In genomic region chr6:92705353-92706144, GRCm38 (mm10) we compare ENCODE assay signal across 8 mouse cellular contexts. TPM values are rescaled to one million over a fixed set of nuclear protein-coding genes. Genes with fewer than 3 reads are reported as not detected.
DNase-seq lines count a peak whose midpoint lies in the region; ATAC-seq lines count a peak whose summit lies in the region.

No protein-coding gene starts in this region.

- no peak for DNase-seq in kidney, postnatal 25 days
- DNase-seq in embryo, embryonic 11 days, result peak; percentile 55
- peak; percentile 7 to 8 for DNase-seq in heart, postnatal 14 days
- DNase-seq in testis, postnatal 10 days (ENCODE audit: low spot score), result peak; percentile 45
- DNase-seq in layer of hippocampus, adult 11-12 months (ENCODE audit: low spot score), result no peak

- no peaks in the 10 kb centered on the region for H3K27me3 ChIP-seq in kidney, embryonic 16.5 days (ENCODE audit: insufficient read depth, low read length)
- H3K27me3 ChIP-seq in liver, embryonic 15.5 days, result peaks cover 36% of the 10 kb centered on the region

- no peaks in the 10 kb centered on the region for H3K9me3 ChIP-seq in kidney, embryonic 16.5 days (ENCODE audit: low read length)
- no peaks in the 10 kb centered on the region for H3K9me3 ChIP-seq in liver, embryonic 15.5 days (replicated peaks)

- peak overlapping the region; percentile 65 for H3K27ac ChIP-seq in kidney, embryonic 16.5 days (ENCODE audit: low read length)
- no peak overlapping the region for H3K27ac ChIP-seq in liver, embryonic 15.5 days (replicated peaks)

- peak overlapping the region; percentile 81 for H3K4me3 ChIP-seq in kidney, embryonic 16.5 days (ENCODE audit: low read length)
- H3K4me3 ChIP-seq in liver, embryonic 15.5 days (replicated peaks), result peak overlapping the region; percentile 49

- peak overlapping the region; percentile 97 for H3K4me2 ChIP-seq in kidney, embryonic 16.5 days (replicated peaks; ENCODE audit: low read depth, low read length)
- H3K4me2 ChIP-seq in liver, embryonic 15.5 days, result peak overlapping the region; percentile 72

- H3K36me3 ChIP-seq in kidney, embryonic 16.5 days (ENCODE audit: insufficient read depth, low read length), result no peaks in the 10 kb centered on the region
- no peaks in the 10 kb centered on the region for H3K36me3 ChIP-seq in liver, embryonic 15.5 days (replicated peaks)

- peak overlapping the region; percentile 86 for H3K9ac ChIP-seq in kidney, embryonic 16.5 days (replicated peaks; ENCODE audit: low read length)
- no peak overlapping the region for H3K9ac ChIP-seq in liver, embryonic 15.5 days

- ATAC-seq in kidney, embryonic 16.5 days (ENCODE audit: low FRiP score, low TSS enrichment), result peak; percentile 70
- no peak; the same call in 1 of the 2 replicates for ATAC-seq in liver, embryonic 15.5 days (ENCODE audit: insufficient read depth)
- ATAC-seq in megakaryocyte progenitor cell, adult 5-6 weeks (replicated peaks; ENCODE audit: poor library complexity), result no peak

- intact Hi-C loops in heart, postnatal 14 days (cut with DNase I), result no loop called here

- H3K4me1 ChIP-seq in kidney, embryonic 16.5 days (ENCODE audit: insufficient read depth, low read length), result peaks cover 8% of the 10 kb centered on the region; the same call in 1 of the 2 replicates
- no peaks in the 10 kb centered on the region for H3K4me1 ChIP-seq in liver, embryonic 15.5 days (replicated peaks)

- 3% methylated on average over 36 of the region's 39 CpGs for WGBS in kidney, embryonic 16.5 days
- WGBS in liver, embryonic 15.5 days (ENCODE audit: insufficient replicate concordance), result 6% methylated on average over 32 of the region's 39 CpGs

RNA-seq across cellular contexts. Expression of gene Prickle2, which starts 0.4 kb away (rescaled TPM):
- 6.5 and 7.9 TPM in 2 replicates for polyA plus RNA-seq in kidney, embryonic 16.5 days (2015; fragmentation: Nextera tagmentation; extraction: Ambion mirVana)
- total RNA-seq in heart, postnatal 14 days (2021), result 1 to 10 TPM; 7.2 to 9.6 TPM
- 0.33 and 0.37 TPM in 2 replicates for polyA plus RNA-seq in liver, embryonic 15.5 days (2015; fragmentation: Nextera tagmentation; extraction: Ambion mirVana)
- not detected in 2 replicates for total RNA-seq in megakaryocyte progenitor cell, adult 5-6 weeks (2015)
- 0.04 TPM in 1 of 2 replicates, not detected in the other for total RNA-seq in megakaryocyte progenitor cell, adult 5-6 weeks (2017)

Comparison
In these comparisons a context has a peak if more than half of its experiments do, and no peak if none do; other contexts are left out.
1. DNase-seq: peak in embryo, embryonic 11 days (single experiment), heart, postnatal 14 days (2 of 2) and testis, postnatal 10 days (single experiment); none in kidney, postnatal 25 days (0 of 2) and layer of hippocampus, adult 11-12 months (single experiment).
2. RNA of gene Prickle2, which starts 0.4 kb away (total RNA-seq): 7.2 to 9.6 TPM in heart, postnatal 14 days; 0.04 TPM in megakaryocyte progenitor cell, adult 5-6 weeks; every median in the first group is over 4 times any median in the second.